7 mouse cellular contexts compared by ENCODE assay signal in the genomic region with DNA sequence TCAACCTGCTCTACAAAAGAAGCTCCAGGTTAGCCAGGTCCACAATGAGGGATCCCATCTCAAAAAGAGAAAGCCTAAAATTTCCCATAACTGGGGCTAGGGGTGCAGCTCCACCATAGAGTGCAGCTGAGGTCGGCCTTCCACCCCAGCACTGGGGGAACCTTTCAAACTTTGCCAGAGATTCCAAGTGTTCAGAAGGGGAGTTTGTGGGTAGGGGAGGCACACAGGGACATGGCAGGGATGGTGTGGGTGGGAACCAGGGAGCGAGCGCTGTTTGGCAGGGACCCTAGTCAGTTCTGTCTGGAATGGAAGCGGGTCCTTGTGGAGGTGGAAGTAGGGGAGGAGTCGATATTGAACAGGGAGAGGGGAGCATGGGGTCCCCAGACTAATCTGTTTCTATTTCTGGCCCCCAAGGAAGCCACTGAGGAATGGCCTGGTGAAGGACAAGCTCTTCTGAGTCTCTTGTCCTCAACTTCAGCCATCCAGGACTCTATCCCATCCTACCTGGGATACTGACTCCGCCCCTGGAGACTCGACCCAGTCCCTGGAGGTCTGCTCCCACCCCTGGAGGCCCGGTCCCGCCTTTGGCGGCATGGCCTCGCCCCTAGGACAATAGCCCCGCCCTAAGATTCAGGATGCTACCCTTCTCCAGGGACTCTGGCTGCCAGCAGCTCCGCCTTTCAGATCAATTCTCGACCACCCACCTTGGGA. TPM values are rescaled to one million over a fixed set of nuclear protein-coding genes. Genes with fewer than 3 reads are reported as not detected.
DNase-seq lines count a peak whose midpoint lies in the region; ATAC-seq and TF ChIP-seq lines count a peak whose summit lies in the region.

A gene (plus strand): TSS at position 694 of the 711 bp plus-strand sequence.

- no peak for TF ChIP-seq CTCF in lung, embryonic 14.5 days (IDR thresholded peaks at IDR 0.05; ENCODE audit: low read depth)
- TF ChIP-seq CTCF in intestine, postnatal 0 days (IDR thresholded peaks at IDR 0.05; ENCODE audit: low read depth), result no peak

- no peak for ATAC-seq in lung, embryonic 14.5 days (ENCODE audit: insufficient read depth)
- ATAC-seq in embryonic facial prominence, embryonic 13.5 days (ENCODE audit: insufficient number of reproducible peaks, insufficient read depth, low FRiP score, low TSS enrichment, low read depth), result no peak
- no peak for ATAC-seq in intestine, postnatal 0 days
- no peak for ATAC-seq in neural tube, embryonic 14.5 days (ENCODE audit: low read depth)

- no peak within 1 kb of the TSS for H3K27ac ChIP-seq in lung, embryonic 14.5 days (ENCODE audit: low read depth)
- no peak within 1 kb of the TSS for H3K27ac ChIP-seq in embryonic facial prominence, embryonic 13.5 days
- H3K27ac ChIP-seq in intestine, postnatal 0 days (ENCODE audit: low read depth, low read length), result no peak within 1 kb of the TSS
- no peak within 1 kb of the TSS for H3K27ac ChIP-seq in neural tube, embryonic 14.5 days (ENCODE audit: low read depth, low read length)

- H3K27me3 ChIP-seq in lung, embryonic 14.5 days (ENCODE audit: insufficient read depth, low read length), result no peaks in the 10 kb centered on the region
- H3K27me3 ChIP-seq in embryonic facial prominence, embryonic 13.5 days, result peaks cover 13% of the 10 kb centered on the region
- no peaks in the 10 kb centered on the region for H3K27me3 ChIP-seq in intestine, postnatal 0 days (replicated peaks; ENCODE audit: control insufficient read depth, insufficient read depth, low read length)
- no peaks in the 10 kb centered on the region for H3K27me3 ChIP-seq in neural tube, embryonic 14.5 days (ENCODE audit: control insufficient read depth, insufficient read depth, low read length)

- H3K4me2 ChIP-seq in lung, embryonic 14.5 days, result peak within 1 kb of the TSS; percentile 50
- peak within 1 kb of the TSS; percentile 54 for H3K4me2 ChIP-seq in embryonic facial prominence, embryonic 13.5 days
- H3K4me2 ChIP-seq in intestine, postnatal 0 days (replicated peaks; ENCODE audit: low read depth), result 0 out of 2 replicates have a peak within 1 kb of the TSS, but pooled peaks have one; percentile 17
- H3K4me2 ChIP-seq in neural tube, embryonic 14.5 days (ENCODE audit: low read depth, low read length), result peak within 1 kb of the TSS; percentile 14; the same call in 1 of the 2 replicates

- H3K36me3 ChIP-seq in lung, embryonic 14.5 days (ENCODE audit: insufficient read depth), result peaks cover 36% of the 10 kb centered on the region
- H3K36me3 ChIP-seq in embryonic facial prominence, embryonic 13.5 days, result peaks cover 61% of the 10 kb centered on the region
- H3K36me3 ChIP-seq in intestine, postnatal 0 days (ENCODE audit: control insufficient read depth, insufficient read depth), result peaks cover 31% of the 10 kb centered on the region
- H3K36me3 ChIP-seq in neural tube, embryonic 14.5 days (ENCODE audit: control insufficient read depth, insufficient read depth, low read length), result peaks cover 51% of the 10 kb centered on the region

- peak; percentile 57 for DNase-seq in lung, embryonic 14.5 days
- no peak for DNase-seq in lung, adult 18-20 months
- no peak for DNase-seq in urinary bladder, postnatal 14 days (ENCODE audit: low spot score)
- no peak for DNase-seq in right cerebral cortex, postnatal 4 days

- peaks cover 13% of the 10 kb centered on the region for H3K4me1 ChIP-seq in lung, embryonic 14.5 days (ENCODE audit: insufficient read depth)
- peaks cover 31% of the 10 kb centered on the region for H3K4me1 ChIP-seq in embryonic facial prominence, embryonic 13.5 days
- no peaks in the 10 kb centered on the region for H3K4me1 ChIP-seq in intestine, postnatal 0 days (replicated peaks; ENCODE audit: control insufficient read depth, insufficient read depth, low read length)
- peaks cover 21% of the 10 kb centered on the region for H3K4me1 ChIP-seq in neural tube, embryonic 14.5 days (ENCODE audit: control insufficient read depth, insufficient read depth, low read length)

- no peaks in the 10 kb centered on the region for H3K9me3 ChIP-seq in lung, embryonic 14.5 days (ENCODE audit: low read depth, low read length)
- H3K9me3 ChIP-seq in embryonic facial prominence, embryonic 13.5 days, result no peaks in the 10 kb centered on the region
- no peaks in the 10 kb centered on the region for H3K9me3 ChIP-seq in intestine, postnatal 0 days (ENCODE audit: control insufficient read depth)
- H3K9me3 ChIP-seq in neural tube, embryonic 14.5 days (ENCODE audit: control insufficient read depth, low read length), result no peaks in the 10 kb centered on the region

- peak within 1 kb of the TSS; percentile 10 for H3K4me3 ChIP-seq in lung, embryonic 14.5 days (ENCODE audit: low read depth, low read length)
- H3K4me3 ChIP-seq in embryonic facial prominence, embryonic 13.5 days, result peak within 1 kb of the TSS; percentile 24
- H3K4me3 ChIP-seq in intestine, postnatal 0 days (ENCODE audit: low read depth, low read length), result no peak within 1 kb of the TSS
- H3K4me3 ChIP-seq in neural tube, embryonic 14.5 days (ENCODE audit: low read depth, low read length), result no peak within 1 kb of the TSS

- WGBS in lung, embryonic 14.5 days, result 28% methylated on average over 14 of the region's 14 CpGs
- 28% methylated on average over 14 of the region's 14 CpGs for WGBS in embryonic facial prominence, embryonic 13.5 days
- WGBS in intestine, postnatal 0 days, result 42% methylated on average over 14 of the region's 14 CpGs
- 28% methylated on average over 14 of the region's 14 CpGs for WGBS in neural tube, embryonic 14.5 days

- H3K9ac ChIP-seq in lung, embryonic 14.5 days, result peak within 1 kb of the TSS; percentile 29
- H3K9ac ChIP-seq in embryonic facial prominence, embryonic 13.5 days, result peak within 1 kb of the TSS; percentile 61
- H3K9ac ChIP-seq in intestine, postnatal 0 days (ENCODE audit: low read depth, low read length), result no peak within 1 kb of the TSS
- 0 out of 2 replicates have a peak within 1 kb of the TSS, but pooled peaks have one; percentile 11 for H3K9ac ChIP-seq in neural tube, embryonic 14.5 days (replicated peaks; ENCODE audit: low read depth, low read length)

RNA-seq across cellular contexts. Expression of the gene that starts here (rescaled TPM):
- polyA plus RNA-seq in lung, embryonic 14.5 days (2014; fragmentation: Nextera tagmentation; extraction: Ambion mirVana), result 2.4 and 4.2 TPM in 2 replicates
- 2.2 and 4.2 TPM in 2 replicates for polyA plus RNA-seq in embryonic facial prominence, embryonic 13.5 days (2015; fragmentation: Nextera tagmentation; extraction: Ambion mirVana)
- 0.38 TPM in 1 of 2 replicates, not detected in the other for polyA plus RNA-seq in intestine, postnatal 0 days (2015; fragmentation: Nextera tagmentation; extraction: Ambion mirVana)
- polyA plus RNA-seq in neural tube, embryonic 14.5 days (2014; fragmentation: Nextera tagmentation; extraction: Ambion mirVana), result 2.1 and 7.5 TPM in 2 replicates

Comparison
In these comparisons a context has a peak if more than half of its experiments do, and no peak if none do; other contexts are left out.
1. H3K4me3 ChIP-seq: peak in lung, embryonic 14.5 days (single experiment) and embryonic facial prominence, embryonic 13.5 days (single experiment); none in intestine, postnatal 0 days (single experiment) and neural tube, embryonic 14.5 days (single experiment).
2. Peak in every context shown above with its lines, with median percentiles within 50 percentile points of each other: H3K4me2 ChIP-seq.